Mouse (Mus musculus) lung, embryonic 14.5 days (tissue): ENCODE measurements at regions not wholly inside any gene's neighbourhood (a gene's known extent, or its start where the extent isn't known, plus 50 kb on each side); places are given as distances from the start of the nearest gene placed in this dataset.
A peak's percentile ranks its signal among the peaks of the same experiment; 100 is the strongest.

Experiments used
- ATAC-seq: fragments of 200-750 bp; cut with Nextera tagmentation; 2 replicates; pipeline ENCODE4 v1.8.0; 2017; ENCODE audit warnings: mild to moderate bottlenecking, moderate TSS enrichment, moderate library complexity; ENCODE audit not compliant: insufficient read depth
- DNase-seq: peaks from one replicate; pipeline ENCODE4 v3.0.0-alpha.2; 2015
- H3K27ac ChIP-seq: fragments of 300-500 bp; sonication (generic); 2 replicates; pipeline ENCODE4 v1.5.1; 2014; ENCODE audit warnings: low read depth, mild to moderate bottlenecking, moderate library complexity
- H3K27me3 ChIP-seq: fragments of 300-500 bp; sonication (generic); 2 replicates; pipeline ENCODE4 v1.6.1; 2014; ENCODE audit warnings: low read length, control low read depth; ENCODE audit not compliant: insufficient read depth
- H3K36me3 ChIP-seq: fragments of 300-500 bp; sonication (generic); 2 replicates; pipeline ENCODE4 v1.6.1; 2014; ENCODE audit warnings: control low read depth; ENCODE audit not compliant: insufficient read depth
- H3K4me1 ChIP-seq: fragments of 300-500 bp; sonication (generic); 2 replicates; pipeline ENCODE4 v1.6.1; 2014; ENCODE audit warnings: antibody characterized with exemption, control low read depth; ENCODE audit not compliant: insufficient read depth
- H3K4me2 ChIP-seq: fragments of 300-500 bp; sonication (generic); 2 replicates; pipeline ENCODE4 v1.6.1; 2014; ENCODE audit warnings: mild to moderate bottlenecking
- H3K4me3 ChIP-seq: fragments of 300-500 bp; sonication (generic); 2 replicates; pipeline ENCODE4 v1.5.1; 2014; ENCODE audit warnings: low read depth, low read length
- H3K9ac ChIP-seq: fragments of 300-500 bp; sonication (generic); 2 replicates; pipeline ENCODE4 v1.6.1; 2014
- H3K9me3 ChIP-seq: fragments of 300-500 bp; sonication (generic); 2 replicates; pipeline ENCODE4 v1.6.1; 2016; ENCODE audit warnings: low read depth, low read length, control low read depth
- CTCF ChIP-seq: IDR thresholded peaks from 2 replicates; pipeline ENCODE4 v1.5.1; 2016; ENCODE audit warnings: antibody characterized with exemption, low read depth
- WGBS: fragments of 180-500 bp; shearing (Covaris S2); extraction: QIAGEN DNeasy Blood & Tissue Kit; methylation state at CpG from one replicate; pipeline ENCODE4 v1.1.7; 2014; 5-methylcytosine and 5-hydroxymethylcytosine counted together

DNA sequence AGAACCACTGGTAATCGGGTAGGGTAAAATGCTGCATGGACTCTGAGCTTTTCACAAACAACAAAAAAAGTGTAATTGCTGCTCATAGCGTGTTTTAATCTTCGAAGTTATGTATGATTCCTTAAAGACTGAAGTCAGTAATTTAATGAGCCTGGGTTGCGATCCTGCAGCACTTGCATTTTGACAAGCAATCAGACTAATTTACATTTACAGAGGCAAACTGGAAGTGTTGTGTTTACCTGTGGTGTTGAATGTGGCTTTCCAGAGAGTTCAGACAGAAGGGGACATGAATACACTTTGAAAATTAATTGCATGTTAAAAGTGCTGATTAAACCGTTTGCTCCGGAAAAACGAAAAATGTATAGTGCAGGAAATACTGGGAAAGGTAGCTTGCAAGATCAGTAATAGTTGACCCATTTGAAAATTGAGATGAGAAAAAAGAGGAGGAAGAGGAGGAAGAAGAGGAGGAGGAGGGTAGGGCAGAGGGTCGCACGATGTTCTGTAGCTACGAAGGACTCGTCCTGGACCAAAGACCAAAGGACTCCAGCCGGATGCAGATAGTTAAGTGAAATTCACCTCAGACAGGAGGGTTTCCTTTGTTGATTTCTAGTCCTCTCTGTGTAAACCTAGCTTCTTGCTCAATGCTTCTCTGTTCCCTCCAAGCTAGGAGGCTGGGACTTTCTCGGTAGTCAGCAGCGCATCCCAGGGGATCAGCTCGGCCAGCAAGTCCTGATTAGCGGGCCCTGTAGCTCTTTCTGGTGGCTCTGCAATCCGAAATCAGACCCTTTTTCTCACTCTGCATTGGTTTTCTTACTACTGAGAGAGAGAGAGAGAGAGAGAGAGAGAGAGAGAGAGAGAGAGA, 1589.0 kb downstream of the 4930444P10Rik start:
- no peak for ATAC-seq
- H3K4me2 ChIP-seq, result peak overlapping the region; percentile 48
- H3K27me3 ChIP-seq, result peaks cover 43% of the 10 kb centered on the region
- no peak overlapping the region for H3K27ac ChIP-seq
- no peaks in the 10 kb centered on the region for H3K36me3 ChIP-seq
- H3K9me3 ChIP-seq, result no peaks in the 10 kb centered on the region
- 11% methylated on average over 17 of the region's 17 CpGs for WGBS
- no peak for TF ChIP-seq CTCF
- no peak overlapping the region for H3K4me3 ChIP-seq
- DNase-seq, result peak; percentile 62
- H3K4me1 ChIP-seq, result no peaks in the 10 kb centered on the region
- no peak overlapping the region for H3K9ac ChIP-seq

DNA sequence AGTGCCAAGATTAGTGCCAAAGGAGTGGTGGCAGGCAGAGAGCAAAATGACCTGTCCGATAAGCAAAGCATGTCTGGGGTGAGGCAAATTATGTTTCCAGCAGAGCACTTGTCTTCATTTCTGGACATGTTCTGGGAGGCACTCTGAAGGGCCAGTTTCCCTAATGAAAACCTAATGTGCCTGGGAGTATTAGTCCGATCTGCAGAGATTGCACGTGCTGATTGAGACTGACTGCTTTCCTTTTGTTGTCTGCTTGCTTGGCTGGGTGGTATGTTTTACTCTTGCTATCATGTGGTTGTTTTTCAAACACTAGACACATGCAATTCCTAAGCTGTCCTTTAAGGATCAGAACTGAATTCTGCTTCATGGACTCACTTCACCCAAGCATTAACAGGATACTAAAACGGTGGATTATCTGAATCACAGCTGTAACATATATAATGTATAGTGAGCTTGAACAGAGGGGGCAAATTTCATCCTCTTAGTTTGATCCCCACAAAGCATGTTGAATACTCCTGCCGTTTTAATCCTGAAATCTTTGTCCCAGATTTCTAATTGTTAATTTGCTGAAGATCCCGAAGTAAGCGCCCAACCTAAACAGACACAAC, 1589.8 kb downstream of the 4930444P10Rik start:
- H3K27me3 ChIP-seq, result peaks cover 40% of the 10 kb centered on the region
- ATAC-seq, result no peak
- 34% methylated on average over 7 of the region's 7 CpGs for whole genome bisulfite sequencing

GRCm38 (mm10) chr1:14499105-14499504, 1594.0 kb downstream of the 4930444P10Rik start:
- Histone ChIP-seq H3K9me3 (no peaks in the 10 kb centered on the region), H3K27me3 (no peaks in the 10 kb centered on the region), H3K4me2 (no peak overlapping the region), H3K4me1 (no peaks in the 10 kb centered on the region), H3K36me3 (no peaks in the 10 kb centered on the region), H3K27ac (no peak overlapping the region), H3K4me3 (no peak overlapping the region), H3K9ac (no peak overlapping the region)
- DNase-seq, result no peak
- no peak for TF ChIP-seq CTCF
- no peak for ATAC-seq
- 72% methylated on average over 1 of the region's 1 CpGs for WGBS

More for the DNA sequence above, 1589.8 kb downstream of the 4930444P10Rik start:
- Histone ChIP-seq H3K9ac (no peak overlapping the region), H3K36me3 (no peaks in the 10 kb centered on the region), H3K4me3 (no peak overlapping the region), H3K4me2 (no peak overlapping the region), H3K27ac (no peak overlapping the region), H3K9me3 (no peaks in the 10 kb centered on the region), H3K4me1 (no peaks in the 10 kb centered on the region)
- no peak for DNase-seq
- no peak for TF ChIP-seq CTCF

DNA sequence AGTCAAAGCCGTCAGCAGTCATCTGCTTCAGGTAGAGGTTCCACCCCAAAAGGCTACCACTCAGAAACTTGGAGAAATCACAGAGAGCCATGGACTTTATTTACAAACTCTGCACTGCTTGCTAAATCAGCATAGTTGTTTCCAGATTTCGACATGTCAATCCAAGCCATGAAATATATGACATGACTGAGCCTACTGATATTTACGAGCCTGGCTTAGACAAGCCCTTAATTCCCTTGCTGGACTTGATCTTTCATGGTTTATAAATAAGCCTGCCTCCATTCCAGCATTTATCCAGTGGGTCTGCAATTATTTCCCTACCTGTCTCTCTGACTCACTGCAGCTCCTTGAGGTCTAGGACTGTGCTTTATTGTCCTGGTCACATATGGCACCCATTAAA, 1603.1 kb downstream of the 4930444P10Rik start:
- Histone ChIP-seq H3K36me3 (no peaks in the 10 kb centered on the region), H3K27ac (no peak overlapping the region), H3K4me3 (no peak overlapping the region), H3K4me1 (no peaks in the 10 kb centered on the region), H3K9ac (no peak overlapping the region), H3K27me3 (no peaks in the 10 kb centered on the region), H3K9me3 (no peaks in the 10 kb centered on the region), H3K4me2 (no peak overlapping the region)
- no peak for TF ChIP-seq CTCF
- DNase-seq, result no peak
- WGBS, result 70% methylated on average over 3 of the region's 3 CpGs
- no peak for ATAC-seq

DNA sequence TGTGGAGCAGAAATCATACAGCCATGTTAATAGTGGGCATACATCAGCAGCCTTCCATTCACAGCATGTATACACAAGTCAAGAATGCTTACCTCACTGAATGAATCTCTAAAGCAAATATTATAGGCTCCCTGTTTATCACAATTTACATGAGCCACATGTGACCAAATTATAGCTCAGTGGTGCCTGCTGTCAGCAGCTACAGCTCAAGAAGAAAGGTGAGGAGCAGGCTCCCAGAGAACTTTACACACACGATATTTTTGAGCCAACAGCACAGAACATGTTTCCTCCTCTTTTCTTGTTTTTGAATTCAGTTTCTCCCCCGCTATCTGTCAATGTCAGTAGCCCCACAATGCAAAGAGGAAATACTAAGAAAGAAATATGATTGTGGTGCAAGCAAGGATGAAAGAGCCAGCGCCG, 1605.4 kb downstream of the 4930444P10Rik start:
- H3K27ac ChIP-seq, result no peak overlapping the region
- ATAC-seq, result no peak
- H3K9ac ChIP-seq, result no peak overlapping the region
- no peaks in the 10 kb centered on the region for H3K27me3 ChIP-seq
- TF ChIP-seq CTCF, result no peak
- H3K4me3 ChIP-seq, result no peak overlapping the region
- DNase-seq, result no peak
- no peak overlapping the region for H3K4me2 ChIP-seq
- WGBS, result 50% methylated on average over 4 of the region's 4 CpGs
- no peaks in the 10 kb centered on the region for H3K9me3 ChIP-seq
- H3K36me3 ChIP-seq, result no peaks in the 10 kb centered on the region
- H3K4me1 ChIP-seq, result no peaks in the 10 kb centered on the region

DNA sequence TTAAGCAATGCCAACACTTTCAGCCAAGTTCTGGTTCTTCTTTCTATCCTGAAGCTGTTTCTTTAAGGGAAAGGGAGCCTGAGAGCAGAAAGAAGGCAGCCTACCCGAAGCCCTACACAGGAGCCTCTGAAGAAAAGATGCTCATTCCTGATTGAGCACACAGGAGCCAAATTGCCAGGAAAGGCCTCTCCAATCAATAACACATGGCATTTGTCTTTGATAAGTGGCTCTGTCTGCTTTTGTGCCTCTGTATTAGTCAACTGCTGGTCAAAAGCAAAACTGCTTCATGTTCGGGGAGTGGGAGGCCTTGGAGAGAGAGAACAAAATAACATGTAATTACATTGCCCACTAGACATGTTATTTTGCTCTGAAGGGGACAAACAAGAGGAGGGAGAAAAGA, 1607.4 kb downstream of the 4930444P10Rik start:
- WGBS, result 41% methylated on average over 2 of the region's 2 CpGs
- Histone ChIP-seq H3K4me2 (no peak overlapping the region), H3K27ac (no peak overlapping the region), H3K36me3 (no peaks in the 10 kb centered on the region), H3K9me3 (no peaks in the 10 kb centered on the region), H3K4me3 (no peak overlapping the region), H3K9ac (no peak overlapping the region), H3K27me3 (no peaks in the 10 kb centered on the region), H3K4me1 (no peaks in the 10 kb centered on the region)
- ATAC-seq, result no peak
- no peak for DNase-seq
- TF ChIP-seq CTCF, result no peak

DNA sequence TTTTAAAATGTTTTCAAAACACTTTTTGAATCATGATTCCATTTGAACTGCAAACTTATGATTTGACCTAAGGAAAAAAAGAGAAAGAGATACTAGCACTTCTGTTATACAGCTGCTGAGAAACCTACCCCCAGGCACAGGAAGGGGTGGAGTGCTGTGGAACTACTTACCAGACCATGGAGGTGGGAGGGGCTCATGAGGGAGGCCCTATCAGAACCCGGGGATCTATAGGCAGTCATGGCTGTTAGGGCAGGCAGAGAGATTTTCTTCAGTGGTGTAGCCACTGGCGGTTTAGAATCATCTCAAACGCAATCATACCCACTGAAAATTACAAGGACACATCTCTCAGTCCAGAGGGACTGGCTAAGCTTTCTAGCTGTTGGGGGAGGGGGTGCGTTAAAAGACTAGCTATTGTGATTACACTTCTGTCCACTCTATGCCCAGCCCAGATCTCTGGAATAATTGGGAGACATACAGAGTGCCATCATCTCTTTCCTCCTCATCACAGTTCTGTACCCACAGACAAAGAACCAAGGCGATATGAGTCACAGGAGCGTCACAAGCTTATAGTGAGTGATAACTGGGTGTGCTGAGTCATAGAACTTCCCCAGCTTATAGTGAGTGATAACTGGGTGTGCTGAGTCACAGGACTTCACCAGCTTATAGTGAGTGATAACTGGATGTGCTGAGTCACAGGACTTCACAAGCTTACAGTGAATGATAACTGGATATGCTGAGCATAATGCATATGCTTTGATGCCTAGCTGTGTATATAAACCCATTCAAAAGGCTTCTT, 1608.8 kb downstream of the 4930444P10Rik start:
- Histone ChIP-seq H3K4me3 (no peak overlapping the region), H3K27ac (no peak overlapping the region), H3K4me2 (no peak overlapping the region), H3K27me3 (no peaks in the 10 kb centered on the region), H3K36me3 (no peaks in the 10 kb centered on the region), H3K4me1 (no peaks in the 10 kb centered on the region), H3K9me3 (no peaks in the 10 kb centered on the region), H3K9ac (no peak overlapping the region)
- TF ChIP-seq CTCF, result no peak
- WGBS, result 84% methylated on average over 6 of the region's 6 CpGs
- ATAC-seq (no peak; the same call in 1 of the 2 replicates), DNase-seq (no peak)
